8 mouse cellular contexts compared by ENCODE assay signal in the genomic region with DNA sequence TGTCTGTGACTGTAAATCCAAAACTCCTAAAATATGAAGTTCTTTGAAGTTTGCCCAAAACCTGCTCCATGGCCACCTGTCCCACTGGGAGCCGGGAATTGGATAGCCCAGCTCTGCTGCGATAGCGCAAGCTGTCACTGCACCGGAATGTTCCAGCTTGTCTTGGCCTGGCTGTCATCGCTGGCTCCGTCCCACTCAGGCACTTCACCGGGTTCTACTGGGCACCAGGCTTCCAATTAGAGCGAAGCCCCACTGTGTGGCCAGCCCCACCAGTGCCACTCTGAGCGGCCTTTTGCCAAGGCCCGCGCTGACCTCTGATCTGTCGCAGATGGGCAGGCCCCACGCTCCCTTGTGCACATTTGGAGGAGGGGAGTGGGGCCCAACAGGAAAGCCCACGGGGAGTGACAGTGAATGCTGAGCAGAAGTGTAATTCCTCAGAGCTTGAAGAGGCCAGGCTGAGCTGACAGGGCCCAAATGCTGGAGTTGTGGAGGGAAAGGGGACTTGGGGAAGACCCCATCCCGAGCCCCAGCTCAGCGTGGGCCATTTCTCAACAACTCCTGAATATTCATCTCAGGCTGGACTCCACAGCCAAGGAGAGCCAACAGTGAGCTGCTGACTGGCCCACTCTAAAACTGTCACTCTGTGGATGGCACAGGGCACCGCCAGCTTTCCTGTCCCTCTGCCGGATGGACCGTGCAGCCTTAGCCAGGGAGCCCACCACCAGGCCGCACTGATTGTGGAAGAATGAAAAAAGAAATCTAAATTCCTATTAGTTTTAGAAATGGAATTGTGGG.
DNase-seq lines count a peak whose midpoint lies in the region; ATAC-seq lines count a peak whose summit lies in the region.

No protein-coding gene starts in this region.

- peak overlapping the region; percentile 41; the same call in 1 of the 2 replicates for H3K27ac ChIP-seq in hindbrain, embryonic 12.5 days
- no peak overlapping the region for H3K27ac ChIP-seq in hindbrain, embryonic 13.5 days
- peak overlapping the region; percentile 59; the same call in 1 of the 2 replicates for H3K27ac ChIP-seq in embryonic facial prominence, embryonic 15.5 days (replicated peaks)
- no peak overlapping the region; the same call in 1 of the 2 replicates for H3K27ac ChIP-seq in heart, embryonic 11.5 days (ENCODE audit: low read depth, low read length)

- ATAC-seq in hindbrain, embryonic 12.5 days (ENCODE audit: low FRiP score), result no peak
- ATAC-seq in hindbrain, embryonic 13.5 days (ENCODE audit: low FRiP score), result no peak
- ATAC-seq in embryonic facial prominence, embryonic 15.5 days (ENCODE audit: insufficient number of reproducible peaks, low FRiP score, low TSS enrichment, low read depth), result no peak
- ATAC-seq in heart, embryonic 11.5 days (replicated peaks; ENCODE audit: insufficient number of reproducible peaks, low FRiP score, low TSS enrichment), result 0 out of 2 replicates have a peak, but pooled peaks have one; percentile 32
- ATAC-seq in granulocyte monocyte progenitor cell, adult 5-6 weeks (replicated peaks; ENCODE audit: poor library complexity, severe bottlenecking), result no peak

- peaks cover 47% of the 10 kb centered on the region for H3K4me1 ChIP-seq in hindbrain, embryonic 12.5 days
- peaks cover 43% of the 10 kb centered on the region for H3K4me1 ChIP-seq in hindbrain, embryonic 13.5 days (replicated peaks)
- peaks cover 32% of the 10 kb centered on the region for H3K4me1 ChIP-seq in embryonic facial prominence, embryonic 15.5 days
- peaks cover 35% of the 10 kb centered on the region for H3K4me1 ChIP-seq in heart, embryonic 11.5 days (ENCODE audit: control insufficient read depth, insufficient read depth, low read length)

- H3K4me2 ChIP-seq in hindbrain, embryonic 12.5 days (replicated peaks), result no peak overlapping the region
- no peak overlapping the region for H3K4me2 ChIP-seq in hindbrain, embryonic 13.5 days
- H3K4me2 ChIP-seq in embryonic facial prominence, embryonic 15.5 days (replicated peaks), result no peak overlapping the region
- H3K4me2 ChIP-seq in heart, embryonic 11.5 days, result no peak overlapping the region

- peak; percentile 70 for DNase-seq in left cerebral cortex, adult 11 months (ENCODE audit: low spot score)
- DNase-seq in embryo, embryonic 9.5 days (ENCODE audit: extremely low spot score), result no peak
- no peak for DNase-seq in lung, postnatal 10 days

- WGBS in hindbrain, embryonic 12.5 days, result 70% methylated on average over 20 of the region's 20 CpGs
- WGBS in hindbrain, embryonic 13.5 days, result 71% methylated on average over 20 of the region's 20 CpGs
- 80% methylated on average over 20 of the region's 20 CpGs for WGBS in embryonic facial prominence, embryonic 15.5 days
- 62% methylated on average over 20 of the region's 20 CpGs for WGBS in heart, embryonic 11.5 days (ENCODE audit: insufficient replicate concordance)

- no peak overlapping the region for H3K4me3 ChIP-seq in hindbrain, embryonic 12.5 days
- H3K4me3 ChIP-seq in hindbrain, embryonic 13.5 days, result no peak overlapping the region
- no peak overlapping the region for H3K4me3 ChIP-seq in embryonic facial prominence, embryonic 15.5 days (replicated peaks)
- H3K4me3 ChIP-seq in heart, embryonic 11.5 days (ENCODE audit: low read depth, low read length), result no peak overlapping the region

- peaks cover 8% of the 10 kb centered on the region; the same call in 1 of the 2 replicates for H3K9me3 ChIP-seq in hindbrain, embryonic 12.5 days (replicated peaks)
- H3K9me3 ChIP-seq in hindbrain, embryonic 13.5 days, result no peaks in the 10 kb centered on the region
- H3K9me3 ChIP-seq in embryonic facial prominence, embryonic 15.5 days (replicated peaks), result no peaks in the 10 kb centered on the region
- H3K9me3 ChIP-seq in heart, embryonic 11.5 days (replicated peaks; ENCODE audit: control insufficient read depth, low read length), result no peaks in the 10 kb centered on the region

- H3K36me3 ChIP-seq in hindbrain, embryonic 12.5 days, result 0 out of 2 replicates have a peak, but pooled peaks cover 8% of the 10 kb centered on the region
- H3K36me3 ChIP-seq in hindbrain, embryonic 13.5 days, result peaks cover 16% of the 10 kb centered on the region
- 0 out of 2 replicates have a peak, but pooled peaks cover 6% of the 10 kb centered on the region for H3K36me3 ChIP-seq in embryonic facial prominence, embryonic 15.5 days
- H3K36me3 ChIP-seq in heart, embryonic 11.5 days (ENCODE audit: control insufficient read depth, insufficient read depth, low read length), result peaks cover 7% of the 10 kb centered on the region; the same call in 1 of the 2 replicates

- 0 out of 2 replicates have a peak, but pooled peaks cover 4% of the 10 kb centered on the region for H3K27me3 ChIP-seq in hindbrain, embryonic 12.5 days
- peaks cover 10% of the 10 kb centered on the region; the same call in 1 of the 2 replicates for H3K27me3 ChIP-seq in hindbrain, embryonic 13.5 days
- H3K27me3 ChIP-seq in embryonic facial prominence, embryonic 15.5 days, result no peaks in the 10 kb centered on the region
- H3K27me3 ChIP-seq in heart, embryonic 11.5 days (ENCODE audit: control insufficient read depth, insufficient read depth, low read length), result no peaks in the 10 kb centered on the region

- H3K9ac ChIP-seq in hindbrain, embryonic 12.5 days, result no peak overlapping the region
- H3K9ac ChIP-seq in hindbrain, embryonic 13.5 days, result no peak overlapping the region; the same call in 1 of the 2 replicates
- no peak overlapping the region for H3K9ac ChIP-seq in embryonic facial prominence, embryonic 15.5 days
- H3K9ac ChIP-seq in heart, embryonic 11.5 days (ENCODE audit: low read depth, low read length), result no peak overlapping the region

Comparison
In these comparisons a context has a peak if more than half of its experiments do, and no peak if none do; other contexts are left out.
1. H3K27ac ChIP-seq: peak in hindbrain, embryonic 12.5 days (single experiment) and embryonic facial prominence, embryonic 15.5 days (single experiment); none in hindbrain, embryonic 13.5 days (single experiment) and heart, embryonic 11.5 days (single experiment).